Mouse (Mus musculus) ES-Bruce4 (cell line): ENCODE results near the gene Arl15. TPM values are rescaled to one million over a fixed set of nuclear protein-coding genes. Genes with fewer than 3 reads are reported as not detected.

Source experiments
- H3K27ac ChIP-seq: 2 replicates; pipeline ENCODE4 v1.5.1; 2012; ENCODE audit warnings: low read length, inconsistent platforms; ENCODE audit not compliant: insufficient read depth
- H3K27me3 ChIP-seq: 2 replicates; pipeline ENCODE4 v1.6.1; 2012; ENCODE audit warnings: mild to moderate bottlenecking, low read length, inconsistent platforms; ENCODE audit not compliant: control insufficient read depth, poor library complexity, insufficient read depth, severe bottlenecking
- H3K36me3 ChIP-seq: 2 replicates; pipeline ENCODE4 v1.6.1; 2012; ENCODE audit warnings: inconsistent platforms, mild to moderate bottlenecking, low read length, moderate library complexity; ENCODE audit not compliant: control insufficient read depth, poor library complexity, insufficient read depth, severe bottlenecking
- H3K4me1 ChIP-seq: one replicate; pipeline ENCODE4 v1.8.1; 2011; ENCODE audit warnings: low read length; ENCODE audit not compliant: control insufficient read depth, insufficient read depth
- H3K4me3 ChIP-seq: 2 replicates; pipeline ENCODE4 v1.5.1; 2011; ENCODE audit warnings: low read depth, mild to moderate bottlenecking, low read length
- H3K9ac ChIP-seq: 2 replicates; pipeline ENCODE4 v1.6.1; 2012; ENCODE audit warnings: low read depth, mild to moderate bottlenecking, inconsistent platforms; ENCODE audit not compliant: poor library complexity, severe bottlenecking
- H3K9me3 ChIP-seq: replicated peaks from 2 replicates; pipeline ENCODE4 v1.6.1; 2012; ENCODE audit warnings: mild to moderate bottlenecking, low read length, inconsistent platforms; ENCODE audit not compliant: control insufficient read depth, poor library complexity, insufficient read depth, severe bottlenecking
- CTCF ChIP-seq: IDR thresholded peaks from one replicate; pipeline ENCODE4 v1.8.1; 2011; ENCODE audit warnings: low read depth, low read length
- EP300 ChIP-seq: IDR thresholded peaks from 2 replicates; pipeline ENCODE4 v1.6.1; 2011; ENCODE audit warnings: low read depth, low read length; ENCODE audit not compliant: insufficient read depth
- POLR2A ChIP-seq: IDR thresholded peaks from one replicate; pipeline ENCODE4 v1.8.1; 2011; ENCODE audit warnings: low read length; ENCODE audit not compliant: insufficient read depth
- polyA plus RNA-seq: library from polyadenylated mRNA; stranded (reverse); fragments of >200 nt; gene quantifications from 2 replicates; pipeline ENCODE4 v1.2.4, GENCODE M21; 2011; ENCODE audit warnings: low read depth; ENCODE audit not compliant: missing spikeins, insufficient read depth, insufficient read length

Arl15 gene
- polyA plus RNA-seq, 1 experiment: 53.3 TPM

DNA sequence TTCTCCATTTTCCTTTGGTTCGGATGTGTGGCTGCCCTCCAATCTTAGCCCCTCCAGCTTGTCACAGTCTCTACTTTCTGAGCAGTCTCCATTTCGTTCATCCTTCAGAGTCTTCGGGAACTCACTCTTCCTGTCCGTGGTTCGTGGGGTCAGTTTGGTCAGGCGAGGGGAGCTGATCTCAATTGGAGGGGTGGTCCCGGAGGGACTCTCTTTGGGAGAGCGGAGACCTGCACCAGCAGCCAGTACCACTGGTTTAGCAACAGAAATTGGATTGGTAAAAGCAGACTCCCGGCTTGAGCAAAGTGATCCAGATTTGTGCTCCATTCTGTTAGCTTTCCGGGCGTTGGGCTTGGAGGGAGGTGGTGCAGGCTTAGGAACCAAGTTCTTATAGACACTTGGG is 32.6 kb upstream of the Arl15 start:
- no peak overlapping the region for H3K27ac ChIP-seq
- H3K4me1 ChIP-seq: no peaks in the 10 kb centered on the region
- no peak overlapping the region for H3K9ac ChIP-seq
- H3K9me3 ChIP-seq: no peaks in the 10 kb centered on the region
- no peaks in the 10 kb centered on the region; the same call in 1 of the 2 replicates for H3K27me3 ChIP-seq
- H3K4me3 ChIP-seq: no peak overlapping the region
- no peaks in the 10 kb centered on the region for H3K36me3 ChIP-seq
- TF ChIP-seq POLR2A (no peak), CTCF (no peak), EP300 (no peak)

DNA sequence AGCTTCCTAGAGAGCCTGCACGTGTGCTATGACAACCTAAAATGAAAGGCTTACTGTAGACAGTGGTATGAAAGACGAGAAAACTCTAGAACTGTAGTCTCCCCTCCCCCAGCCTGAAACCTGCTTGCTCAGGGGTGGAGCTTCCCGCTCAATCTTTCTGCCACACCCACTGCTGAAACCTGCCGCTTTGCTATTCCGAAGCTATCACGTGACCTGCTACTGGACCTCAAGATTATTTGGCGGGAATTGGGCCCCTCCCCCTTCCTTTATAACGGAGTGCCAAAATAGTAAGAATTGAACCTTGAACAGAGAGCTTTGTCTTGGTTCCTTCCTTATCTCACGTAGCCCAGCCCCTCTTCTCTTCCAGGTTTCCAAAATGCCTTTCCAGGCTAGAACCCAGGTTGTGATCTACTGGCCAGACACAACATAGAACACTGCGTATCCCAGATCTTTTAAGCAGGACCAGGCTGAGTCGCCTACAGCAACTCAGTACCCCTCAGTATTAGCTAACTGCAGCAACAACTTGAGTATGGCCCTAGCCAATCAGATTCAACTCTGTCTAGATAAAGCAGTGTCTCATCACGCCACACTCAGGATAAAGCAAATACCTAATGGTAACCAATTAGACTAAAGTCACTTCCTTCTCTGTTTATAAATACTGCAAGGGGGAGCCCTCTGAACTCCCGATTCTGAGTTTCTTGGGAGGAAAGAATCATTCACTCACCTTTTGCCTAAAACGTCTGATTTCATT is 31.4 kb upstream of the Arl15 start:
- H3K9ac ChIP-seq: no peak overlapping the region
- peaks cover 6% of the 10 kb centered on the region for H3K9me3 ChIP-seq
- H3K4me3 ChIP-seq: no peak overlapping the region
- H3K27ac ChIP-seq: no peak overlapping the region
- no peaks in the 10 kb centered on the region for H3K4me1 ChIP-seq
- H3K27me3 ChIP-seq: no peaks in the 10 kb centered on the region; the same call in 1 of the 2 replicates
- TF ChIP-seq EP300 (no peak), POLR2A (no peak), CTCF (no peak)
- H3K36me3 ChIP-seq: no peaks in the 10 kb centered on the region

DNA sequence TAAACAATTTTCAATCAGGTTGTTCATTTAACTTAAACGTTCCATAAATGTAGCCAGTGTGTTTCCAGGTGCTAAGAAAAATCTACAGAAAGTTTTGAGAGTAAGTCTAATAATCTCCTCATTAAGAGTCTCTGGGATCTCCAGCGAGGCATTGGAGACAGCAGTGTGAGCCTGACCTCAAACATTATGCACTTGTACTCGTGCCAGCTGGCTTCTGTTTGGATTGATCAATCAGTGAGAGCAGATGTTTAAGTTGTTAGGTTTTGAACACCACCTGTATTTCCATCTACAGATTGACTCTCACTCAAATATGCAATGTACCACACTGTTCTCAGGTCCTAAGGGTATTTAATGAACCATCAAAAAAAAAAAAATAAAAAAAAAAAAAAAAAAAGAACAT is 28.9 kb upstream of the Arl15 start:
- Histone ChIP-seq H3K27me3 (no peaks in the 10 kb centered on the region), H3K36me3 (no peaks in the 10 kb centered on the region), H3K4me1 (no peaks in the 10 kb centered on the region), H3K9me3 (peaks cover 13% of the 10 kb centered on the region), H3K4me3 (no peak overlapping the region), H3K9ac (no peak overlapping the region), H3K27ac (no peak overlapping the region)
- TF ChIP-seq POLR2A (no peak), EP300 (no peak), CTCF (no peak)

DNA sequence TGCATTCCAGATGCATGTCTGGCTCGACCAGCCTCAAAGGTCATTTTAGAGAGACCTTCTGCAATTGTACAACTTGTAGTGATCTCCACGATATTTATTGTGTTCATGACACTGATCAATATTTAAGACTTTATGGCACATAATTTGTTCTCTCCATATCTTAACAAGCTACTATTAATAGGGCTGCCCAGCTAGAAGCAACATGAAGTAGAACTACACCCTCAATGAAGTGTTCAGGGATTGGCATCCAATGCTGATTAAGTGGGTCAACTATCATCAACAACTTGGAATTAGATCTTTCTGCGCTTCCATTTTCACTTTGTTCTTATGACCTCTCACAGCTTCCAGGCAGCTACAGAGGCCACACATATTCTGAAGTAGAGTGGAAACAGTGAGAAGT is 24.5 kb upstream of the Arl15 start:
- Histone ChIP-seq H3K9ac (no peak overlapping the region), H3K36me3 (no peaks in the 10 kb centered on the region), H3K27ac (no peak overlapping the region), H3K4me3 (no peak overlapping the region), H3K27me3 (no peaks in the 10 kb centered on the region), H3K9me3 (peaks cover 13% of the 10 kb centered on the region), H3K4me1 (no peaks in the 10 kb centered on the region)
- TF ChIP-seq EP300: no peak
- no peak for TF ChIP-seq CTCF
- no peak for TF ChIP-seq POLR2A

DNA sequence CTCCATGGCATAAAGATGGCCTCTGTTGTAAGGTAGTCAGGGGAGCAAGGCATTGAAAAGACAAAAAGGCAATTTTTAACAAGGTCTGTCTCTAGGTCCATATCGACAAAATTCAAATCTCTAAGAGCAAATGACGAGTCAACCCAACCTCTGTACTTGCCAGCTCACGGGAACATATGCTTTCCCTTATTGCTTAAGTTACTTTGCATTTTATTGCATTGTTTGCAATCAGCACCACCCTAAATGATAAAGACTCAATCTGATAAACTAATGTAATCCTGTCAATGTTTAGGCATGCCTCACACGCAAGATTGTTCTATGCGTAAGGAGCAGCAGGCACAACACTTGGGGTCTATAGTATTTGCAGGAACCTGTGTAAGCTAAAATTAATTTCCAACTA is 24.0 kb upstream of the Arl15 start:
- no peaks in the 10 kb centered on the region for H3K36me3 ChIP-seq
- no peak overlapping the region for H3K4me3 ChIP-seq
- H3K27me3 ChIP-seq: no peaks in the 10 kb centered on the region
- no peak for TF ChIP-seq EP300
- TF ChIP-seq POLR2A: no peak
- TF ChIP-seq CTCF: no peak
- H3K9ac ChIP-seq: no peak overlapping the region
- no peaks in the 10 kb centered on the region for H3K4me1 ChIP-seq
- peaks cover 13% of the 10 kb centered on the region for H3K9me3 ChIP-seq
- H3K27ac ChIP-seq: no peak overlapping the region

DNA sequence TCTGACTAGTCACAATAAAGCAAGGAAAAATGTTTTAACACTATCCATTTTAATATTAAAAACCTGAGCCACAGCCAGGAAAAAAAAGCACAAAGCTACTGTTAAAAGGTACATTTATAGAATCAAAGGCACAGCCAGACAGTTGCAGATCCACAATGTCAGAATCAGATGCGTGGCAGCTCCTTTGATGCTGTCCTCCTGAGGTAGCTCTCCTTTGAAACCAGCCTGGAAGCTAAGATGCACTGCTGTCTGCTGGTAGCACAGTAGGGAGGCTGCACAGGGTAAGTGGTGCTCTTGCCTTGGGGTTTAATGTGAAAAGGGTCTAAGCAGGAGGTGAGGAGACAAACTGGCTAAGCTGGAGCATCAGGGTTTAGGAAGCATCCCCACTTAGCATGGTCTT is 23.0 kb upstream of the Arl15 start:
- H3K36me3 ChIP-seq: no peaks in the 10 kb centered on the region
- no peaks in the 10 kb centered on the region for H3K4me1 ChIP-seq
- H3K27me3 ChIP-seq: no peaks in the 10 kb centered on the region
- no peak overlapping the region for H3K4me3 ChIP-seq
- no peak overlapping the region for H3K9ac ChIP-seq
- TF ChIP-seq EP300: no peak
- TF ChIP-seq POLR2A: no peak
- TF ChIP-seq CTCF: no peak
- H3K27ac ChIP-seq: no peak overlapping the region
- peaks cover 13% of the 10 kb centered on the region for H3K9me3 ChIP-seq
